Mouse (Mus musculus) ES-E14 (cell line): Measurements from ENCODE around the gene Klhdc1.

Experiments
- CHD2 ChIP-seq: IDR thresholded peaks from 2 replicates; pipeline ENCODE4 v1.6.1; 2014; ENCODE audit warnings: mild to moderate bottlenecking, low read depth, low read length, inconsistent platforms
- MAFK ChIP-seq: IDR thresholded peaks from 2 replicates; pipeline ENCODE4 v1.6.1; 2014; ENCODE audit warnings: mild to moderate bottlenecking, low read depth, low read length, inconsistent platforms; ENCODE audit not compliant: insufficient read depth
- ZNF384 ChIP-seq: IDR thresholded peaks from 2 replicates; pipeline ENCODE4 v1.6.1; 2012; ENCODE audit warnings: low read depth, low read length, inconsistent platforms

DNA sequence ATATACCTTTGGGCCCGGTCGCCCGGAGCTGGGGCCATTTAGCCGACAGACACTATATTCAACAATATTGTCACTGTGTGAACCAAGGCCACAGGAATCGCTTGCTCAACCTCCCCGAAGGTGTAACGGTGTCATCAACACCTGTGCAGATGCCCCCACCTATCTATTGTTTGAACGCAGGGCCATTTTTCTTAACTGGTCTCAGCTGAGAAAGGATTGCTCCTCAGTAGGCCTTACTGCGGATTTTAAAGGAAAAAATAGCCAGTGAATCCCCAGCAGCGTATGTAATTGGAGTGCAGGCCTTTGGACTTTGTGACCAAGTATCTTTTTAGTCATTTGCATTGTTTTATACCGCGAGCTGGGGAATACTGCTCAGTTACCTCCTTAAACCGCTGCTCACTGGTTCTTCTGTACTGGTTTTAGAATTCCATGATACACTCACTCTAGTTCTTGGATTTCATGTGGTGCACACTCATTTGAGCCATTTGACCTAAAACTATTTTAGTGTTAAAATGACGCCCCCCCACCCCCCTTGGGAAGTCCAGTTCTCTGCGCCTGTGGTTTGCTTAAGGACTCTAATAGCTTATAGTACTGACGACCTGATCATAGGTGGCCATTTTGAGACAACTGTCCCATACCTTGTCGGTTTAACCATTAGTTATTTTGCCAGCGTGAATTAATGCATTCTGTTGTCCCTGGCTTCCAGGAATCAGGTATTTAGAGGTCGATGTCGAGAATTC, 56.6 kb downstream of the Klhdc1 start:
- TF ChIP-seq ZNF384 (no peak), CHD2 (no peak), MAFK (no peak)
